Mouse (Mus musculus): ENCODE measurements around the gene Pkp1.

The Pkp1 gene

DNA sequence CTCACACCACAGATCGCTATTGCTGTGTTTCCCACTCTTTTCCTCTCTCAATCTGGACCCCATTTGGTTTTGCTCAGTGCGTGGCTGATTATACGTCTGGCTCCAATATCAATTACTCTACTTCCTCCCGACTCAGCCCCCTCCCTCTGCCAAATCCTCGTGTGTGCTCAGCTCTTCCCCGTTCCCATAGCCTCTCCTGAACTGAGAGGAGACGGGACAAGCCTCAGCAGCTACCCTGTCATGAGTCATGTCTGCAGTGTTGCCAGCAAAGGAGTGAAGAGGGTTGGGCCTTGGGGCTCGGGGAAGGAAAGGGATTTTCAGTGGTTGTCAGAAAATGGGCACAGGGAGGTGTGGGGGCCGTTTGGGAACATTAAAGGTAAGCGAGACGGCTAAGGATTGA lies 12.3 kb downstream of the Pkp1 start:
- DNase-seq (ENCODE audit: low spot score): peak; percentile 20

DNA sequence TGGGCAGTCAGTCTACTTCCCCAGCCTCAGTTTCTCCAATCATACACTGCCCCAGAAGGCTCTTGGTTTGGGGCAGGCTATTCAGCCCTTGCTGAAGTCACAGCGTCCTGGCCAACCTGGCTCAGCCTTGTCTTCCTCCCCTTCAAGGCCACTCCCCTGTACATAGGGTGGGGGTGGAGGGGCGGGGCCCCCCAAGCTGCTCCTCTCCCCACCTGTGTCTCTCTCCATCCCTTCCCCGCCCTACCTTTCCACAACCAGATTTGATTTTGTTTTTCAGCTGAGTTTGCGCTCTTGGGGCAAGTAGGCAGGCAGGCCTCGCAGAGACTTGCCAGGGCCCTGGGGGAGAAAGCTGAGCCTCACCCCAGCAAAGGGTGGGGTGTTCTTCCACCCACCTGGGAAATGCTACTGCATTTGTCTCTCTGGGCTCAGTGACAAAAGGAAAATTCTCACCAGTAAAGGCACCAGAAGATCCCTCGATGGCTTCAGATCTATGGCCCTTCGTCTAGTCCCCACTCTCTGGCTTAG lies 19.0 kb downstream of the Pkp1 start:
- DNase-seq (ENCODE audit: low spot score): no peak

GRCm38 (mm10) chr1:135899295-135899694 lies 19.7 kb downstream of the Pkp1 start:
- DNase-seq (ENCODE audit: low spot score): no peak

DNA sequence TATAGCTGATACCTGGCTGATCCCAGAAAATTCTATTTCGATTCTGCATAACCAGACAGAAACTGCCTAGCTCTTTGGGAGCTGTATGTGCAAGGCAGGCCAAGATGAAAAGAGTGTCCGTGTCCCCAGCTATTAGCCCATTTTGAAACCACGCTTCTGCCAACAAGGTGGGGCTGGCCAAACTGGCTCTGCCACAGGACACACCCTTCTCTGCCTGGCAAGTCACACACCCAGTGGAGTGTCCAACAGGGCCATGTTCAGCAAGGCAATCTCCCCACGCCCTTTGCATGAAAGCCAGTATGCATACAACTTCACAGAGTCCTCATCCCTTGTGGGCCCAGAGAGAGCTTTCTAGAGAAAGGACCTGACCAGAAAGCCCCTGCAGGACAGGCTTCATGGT lies 23.6 kb downstream of the Pkp1 start:
- peak; percentile 28 for DNase-seq (ENCODE audit: low spot score)

GRCm38 (mm10) chr1:135893377-135893776 lies 25.6 kb downstream of the Pkp1 start:
- DNase-seq (ENCODE audit: low spot score): no peak

- no peak for DNase-seq (ENCODE audit: low spot score)
These were observed 26.2 kb downstream of the Pkp1 start for GRCm38 (mm10) chr1:135892764-135893163.

DNA sequence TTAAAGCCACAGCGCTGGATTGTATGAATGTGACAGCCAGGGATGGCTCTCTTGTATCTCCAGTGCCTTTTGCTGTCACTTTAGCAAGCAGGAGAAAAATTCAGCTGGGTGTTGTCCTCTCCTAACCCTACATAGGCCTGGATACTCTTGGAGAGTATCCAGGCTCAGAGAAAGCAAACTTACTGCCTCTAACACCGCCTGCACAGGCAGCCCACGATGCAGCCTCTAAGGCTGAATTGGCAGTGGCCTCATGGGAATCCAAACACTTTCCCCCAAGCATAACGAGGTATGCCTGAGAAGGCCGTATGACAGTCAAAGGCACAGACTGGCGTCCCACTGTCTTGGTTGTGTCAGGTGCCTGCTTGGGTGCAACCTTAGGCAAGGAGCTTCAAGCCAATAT lies 26.8 kb downstream of the Pkp1 start:
- DNase-seq (ENCODE audit: low spot score): no peak

- no peak for DNase-seq (ENCODE audit: low spot score)
These were observed 27.4 kb downstream of the Pkp1 start for GRCm38 (mm10) chr1:135891424-135892216.

DNA sequence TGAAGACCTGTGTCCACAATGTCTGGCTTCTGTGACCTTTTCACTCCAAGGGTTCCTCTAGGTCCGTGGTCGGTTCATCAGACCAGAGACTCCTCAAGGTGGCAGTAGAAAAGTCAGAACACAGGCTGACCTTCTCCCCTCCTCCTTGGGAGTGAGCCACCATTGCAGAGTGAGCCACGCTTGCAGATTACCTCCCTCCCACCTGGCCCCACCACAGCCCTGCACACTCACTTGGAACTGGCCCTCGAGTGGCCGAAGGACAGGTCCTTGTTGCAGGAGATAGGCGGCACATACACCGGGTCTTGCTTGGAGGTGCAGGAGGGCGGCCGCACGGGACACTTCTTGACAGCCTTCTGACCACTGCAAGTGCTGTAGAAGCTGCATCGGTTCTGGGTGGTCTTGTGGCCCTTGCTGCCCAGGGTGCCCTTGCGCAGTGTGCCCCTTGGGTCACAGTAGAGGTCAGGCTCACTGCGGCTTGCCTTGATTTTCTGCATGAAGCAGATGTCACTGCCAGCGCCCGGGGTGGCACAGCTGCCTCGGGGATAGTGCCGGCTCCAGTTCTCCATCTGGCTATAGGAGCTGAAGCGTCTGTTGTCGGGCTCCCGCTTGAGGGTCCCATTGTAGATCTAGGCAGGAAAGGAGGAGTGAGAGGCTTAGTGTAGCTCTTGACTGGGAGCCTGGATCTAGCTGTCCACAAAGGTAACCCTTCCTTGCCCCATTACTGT lies 29.4 kb downstream of the Pkp1 start:
- no peak for DNase-seq (ENCODE audit: low spot score)

GRCm38 (mm10) chr1:135882385-135883109 lies 36.5 kb downstream of the Pkp1 start:
- peak; percentile 37 for DNase-seq (ENCODE audit: low spot score)

DNA sequence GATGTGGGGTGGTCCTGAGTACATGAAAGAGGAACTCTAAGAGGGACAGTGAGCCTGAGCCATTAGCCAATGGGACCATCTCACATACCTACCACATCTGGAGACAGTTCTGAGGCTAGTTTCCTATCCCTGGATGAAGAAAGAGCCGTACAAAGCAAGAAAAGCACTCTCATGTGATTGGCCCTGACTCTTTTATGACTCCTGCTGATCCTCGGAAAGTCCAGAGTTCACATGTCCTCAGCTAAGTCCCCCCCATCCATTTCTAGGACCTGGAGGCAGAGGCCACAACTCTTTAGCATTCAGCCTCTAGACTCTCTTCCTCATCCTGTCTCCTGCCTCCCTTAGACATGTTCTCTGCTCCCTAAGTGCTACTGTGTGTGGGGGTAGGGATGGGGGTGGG lies 41.8 kb downstream of the Pkp1 start:
- no peak for DNase-seq (ENCODE audit: low spot score)

- DNase-seq (ENCODE audit: low spot score): no peak
These were observed 46.0 kb downstream of the Pkp1 start for GRCm38 (mm10) chr1:135872991-135873390.

DNA sequence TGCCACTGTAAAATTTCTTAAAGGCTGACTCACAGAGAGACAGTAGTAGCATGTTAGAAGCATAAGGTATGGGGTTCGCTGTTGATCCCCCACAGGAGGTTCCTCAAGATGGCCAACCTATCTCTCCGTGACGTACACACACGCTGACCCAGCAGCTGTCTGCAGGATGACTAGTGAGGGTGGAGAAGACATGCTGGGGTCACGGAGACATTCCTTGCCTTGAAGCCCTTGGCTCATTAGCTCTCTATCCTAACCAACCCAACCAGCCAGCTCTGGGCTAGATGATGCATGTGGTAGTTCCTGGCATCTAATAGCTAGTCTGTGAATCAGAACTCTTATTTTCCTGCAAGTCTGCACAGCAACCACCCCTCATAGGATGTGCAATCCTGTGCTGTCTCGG lies 50.4 kb downstream of the Pkp1 start:
- no peak for DNase-seq (ENCODE audit: low spot score)

DNA sequence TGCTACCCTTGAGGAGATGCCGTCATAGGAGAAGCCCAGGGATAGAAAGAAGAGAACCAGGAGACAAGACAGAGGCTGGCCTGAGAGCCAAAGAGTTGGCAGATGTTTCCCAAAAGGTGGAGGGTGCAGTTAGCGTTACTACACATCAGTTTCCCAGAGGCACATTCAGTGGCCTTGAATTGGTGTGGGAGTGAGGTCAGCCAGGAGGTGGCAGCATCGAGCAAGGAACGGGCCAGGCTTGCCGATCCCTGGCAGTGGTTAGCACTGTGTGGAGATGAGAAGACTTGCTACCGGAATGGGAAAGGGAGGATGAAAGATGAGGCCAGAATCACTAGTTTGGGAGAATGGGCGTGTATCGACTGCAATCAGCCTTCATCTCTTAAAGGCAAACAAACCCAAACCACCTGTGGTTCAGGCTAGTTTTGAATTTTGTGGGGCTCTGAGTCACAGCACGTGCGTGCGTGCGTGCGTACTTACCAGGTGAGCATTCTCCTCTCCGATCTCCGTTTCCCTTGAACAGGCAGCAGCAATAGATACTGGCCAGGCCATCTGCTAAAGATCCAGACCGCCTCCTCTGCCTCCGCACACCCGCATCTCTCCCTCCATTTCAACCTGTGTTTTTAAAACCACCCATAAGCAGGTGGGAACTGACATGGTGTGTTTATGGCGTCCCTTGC lies 53.4 kb downstream of the Pkp1 start:
- DNase-seq (ENCODE audit: low spot score): peak; percentile 91

DNA sequence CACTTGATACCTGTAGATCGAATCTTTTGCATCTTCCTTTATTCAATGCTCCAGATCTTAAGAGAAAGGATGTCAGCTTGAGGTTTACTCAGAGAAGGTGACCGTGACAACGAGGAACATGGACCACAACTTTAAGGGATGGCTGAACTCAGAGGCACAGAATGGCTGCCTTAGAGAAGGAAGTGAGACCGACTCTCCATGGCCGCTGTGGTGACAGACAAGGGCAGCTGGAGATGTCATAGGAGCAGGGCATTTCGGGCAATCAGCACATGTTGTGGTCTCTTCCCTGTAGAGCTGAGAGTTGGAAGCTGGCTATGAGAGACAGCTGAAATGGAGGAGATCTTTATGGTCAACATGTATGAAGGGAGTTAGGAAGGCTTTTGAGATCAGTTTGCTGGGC lies 54.2 kb downstream of the Pkp1 start:
- no peak for DNase-seq (ENCODE audit: low spot score)

DNA sequence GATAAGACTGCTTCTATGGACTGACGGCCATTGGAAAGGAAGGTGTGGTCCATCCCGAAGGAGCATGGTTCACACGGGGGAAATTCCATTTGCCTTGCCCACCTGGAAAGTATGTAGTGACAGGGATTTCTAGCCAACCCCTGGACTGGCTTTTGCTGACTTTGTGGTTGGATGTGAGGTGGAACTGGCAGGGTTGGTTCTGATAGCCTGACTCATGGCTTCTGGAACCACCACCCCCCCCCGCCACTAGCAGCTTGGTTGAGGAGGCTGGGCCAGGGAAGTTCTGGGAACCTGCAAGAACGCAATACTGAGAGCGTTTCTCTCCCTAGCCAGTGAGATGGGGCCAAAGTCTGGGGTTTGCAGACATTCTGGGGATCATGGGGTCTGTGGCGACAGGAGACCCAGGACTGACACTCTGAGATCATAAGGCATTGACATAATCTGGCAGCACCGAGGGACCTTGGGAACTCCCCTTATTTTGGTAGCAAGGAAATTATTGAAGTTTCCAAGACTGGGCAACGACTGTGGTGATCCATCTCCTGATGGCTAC lies 55.1 kb downstream of the Pkp1 start:
- DNase-seq (ENCODE audit: low spot score): no peak

DNA sequence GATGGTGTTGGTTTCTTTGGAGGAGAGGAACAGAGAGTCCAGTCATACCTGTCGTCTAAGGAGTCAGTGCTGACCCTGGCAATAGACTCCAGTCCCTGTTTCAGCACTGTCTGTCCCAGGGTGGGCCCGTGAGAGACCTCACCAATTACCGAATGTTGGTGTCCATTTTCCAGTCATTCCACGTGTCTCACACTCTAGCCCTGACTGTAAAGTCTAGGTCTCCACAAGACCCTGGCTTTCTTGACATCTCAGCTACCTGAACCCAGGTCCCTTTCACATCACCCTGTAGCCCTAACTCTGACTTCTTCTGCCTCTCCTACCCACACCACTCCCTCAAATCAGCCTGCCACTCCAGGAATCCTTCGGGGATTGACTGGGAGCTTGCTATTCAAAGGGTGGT lies 56.4 kb downstream of the Pkp1 start:
- no peak for DNase-seq (ENCODE audit: low spot score)

DNA sequence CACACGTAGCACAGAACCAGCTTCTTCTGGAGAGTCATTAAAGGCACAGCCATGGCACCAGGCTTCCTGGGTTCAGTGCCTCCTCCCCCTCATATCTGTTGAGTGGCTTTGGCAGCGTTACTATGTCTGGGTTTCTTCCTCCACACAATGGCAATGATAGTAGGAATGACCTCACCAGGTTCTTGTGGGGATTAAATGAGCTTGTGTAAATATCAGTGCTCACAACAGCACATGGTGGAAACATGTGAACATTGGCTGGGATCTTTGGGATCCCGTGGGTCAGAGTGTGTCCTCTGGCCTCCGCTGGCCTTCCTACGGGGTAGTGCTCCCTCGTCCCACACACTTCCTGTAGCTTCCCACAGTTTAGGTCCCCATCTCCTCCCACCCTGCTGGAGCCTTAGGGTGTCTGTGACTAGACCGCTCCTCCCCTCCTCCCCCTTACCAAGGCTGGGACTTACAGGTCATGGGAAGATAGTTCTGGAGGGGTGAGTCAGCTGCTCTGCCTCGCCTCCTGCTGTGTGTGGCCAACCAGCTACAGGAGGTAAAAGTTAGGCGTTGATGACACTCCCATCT lies 56.9 kb downstream of the Pkp1 start:
- DNase-seq (ENCODE audit: low spot score): no peak

GRCm38 (mm10) chr1:135861091-135861490 lies 57.9 kb downstream of the Pkp1 start:
- DNase-seq (ENCODE audit: low spot score): no peak

GRCm38 (mm10) chr1:135858533-135858932 lies 60.5 kb downstream of the Pkp1 start:
- no peak for DNase-seq (ENCODE audit: low spot score)

GRCm38 (mm10) chr1:135857137-135857775 lies 61.8 kb downstream of the Pkp1 start:
- no peak for DNase-seq (ENCODE audit: low spot score)
